Mouse (Mus musculus) ovary, adult 18-20 months (tissue): ENCODE results near the gene Uvrag.

Experiments used
- DNase-seq: peaks from one replicate; pipeline ENCODE4 v3.0.0; 2022; ENCODE audit warnings: low spot score, mixed read lengths

Gene Uvrag

DNA sequence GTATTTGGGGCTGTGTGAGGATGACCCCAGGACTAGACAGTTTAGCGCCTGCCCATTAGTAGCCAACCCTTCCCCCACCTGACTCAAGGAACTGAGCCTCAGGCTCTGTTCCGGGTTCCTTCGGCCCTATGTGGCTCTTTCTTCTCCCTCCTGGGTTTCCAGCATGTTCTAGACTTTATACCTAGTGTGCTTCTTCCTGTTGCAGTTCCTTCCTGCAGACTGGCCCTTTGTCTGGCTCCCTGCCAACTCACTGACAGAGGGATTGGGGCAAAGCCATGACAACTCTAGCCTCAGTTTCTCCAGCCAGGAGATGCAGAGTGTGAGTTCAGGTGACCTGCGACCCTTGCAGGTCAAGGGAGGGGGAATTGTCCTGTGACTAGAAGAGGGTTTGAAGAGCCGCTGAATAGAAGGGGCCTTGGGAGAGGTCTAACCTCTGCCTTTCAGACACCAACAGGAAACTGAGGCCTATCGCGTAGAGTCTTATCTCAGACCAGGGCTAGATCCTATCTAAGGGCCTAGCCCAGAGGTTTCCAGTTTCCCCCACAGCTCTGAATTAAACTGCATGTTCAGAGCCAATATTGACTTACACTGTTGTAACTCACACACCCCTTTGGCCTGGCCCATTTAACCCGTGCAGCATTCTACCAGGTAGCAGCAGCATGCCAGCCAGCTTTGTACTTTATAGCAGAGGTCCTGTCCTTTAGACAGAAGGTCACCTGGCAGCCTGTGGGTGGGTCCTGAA, 291.9 kb downstream of the Uvrag start:
- DNase-seq: no peak

DNA sequence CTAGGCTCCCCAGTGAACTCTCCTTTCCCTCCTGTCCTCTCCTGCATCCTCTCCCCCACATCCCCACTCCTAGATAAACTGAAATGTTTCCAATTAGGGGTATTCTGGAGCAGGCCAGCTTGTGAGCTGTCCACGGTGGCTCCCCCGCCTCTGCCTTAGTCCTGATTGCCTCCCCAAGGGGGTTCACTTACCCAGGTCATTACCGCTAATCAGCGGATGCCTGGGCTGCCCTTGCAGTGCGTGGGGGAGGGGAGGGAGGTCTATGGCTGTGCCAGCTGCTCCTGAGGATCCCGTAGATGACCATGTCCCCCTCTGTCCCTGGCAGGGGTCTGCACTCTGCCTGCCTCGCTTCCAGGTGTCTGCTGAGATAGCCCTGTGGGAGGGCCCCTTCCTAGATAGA, 297.3 kb downstream of the Uvrag start:
- DNase-seq: no peak

DNA sequence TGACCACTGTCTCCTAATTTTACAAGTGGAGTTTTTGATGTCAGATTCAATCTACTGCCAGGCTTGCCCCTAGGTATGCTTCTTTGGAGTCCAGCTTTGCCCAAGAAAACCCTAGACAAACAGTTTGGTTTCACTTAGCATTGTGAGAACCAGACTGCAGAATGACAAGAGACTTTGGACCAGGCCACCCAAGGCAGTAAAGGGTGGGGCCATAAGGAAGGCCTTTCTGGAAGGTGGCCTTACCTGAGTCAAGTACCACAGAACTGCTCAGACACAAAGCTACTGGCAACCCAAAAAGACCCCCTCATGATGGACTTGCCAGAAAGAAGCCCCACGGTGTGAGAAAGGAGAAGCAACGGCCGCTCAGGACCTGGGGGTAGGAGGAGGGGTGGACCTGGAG, 297.9 kb downstream of the Uvrag start:
- DNase-seq: no peak

DNA sequence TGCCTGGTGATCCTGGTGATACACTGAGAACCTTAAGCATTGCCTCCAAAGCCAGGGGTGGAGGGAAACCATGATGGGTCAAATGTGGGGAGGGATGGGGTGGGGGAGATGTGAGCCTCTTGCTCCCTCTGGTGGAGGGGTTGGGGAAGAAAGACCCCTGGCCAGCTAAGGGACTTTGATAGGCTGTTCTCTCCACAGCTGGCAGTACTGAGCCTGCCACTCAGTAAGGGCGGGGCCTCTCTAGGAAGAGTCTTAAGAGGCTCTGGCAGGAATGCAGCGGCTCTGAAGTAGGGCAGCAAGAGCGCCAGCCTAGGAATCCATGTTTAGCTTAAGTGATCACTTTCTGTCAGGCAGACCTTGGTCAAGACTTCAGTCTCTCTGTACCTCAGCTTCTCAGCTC, 299.1 kb downstream of the Uvrag start:
- DNase-seq: no peak

DNA sequence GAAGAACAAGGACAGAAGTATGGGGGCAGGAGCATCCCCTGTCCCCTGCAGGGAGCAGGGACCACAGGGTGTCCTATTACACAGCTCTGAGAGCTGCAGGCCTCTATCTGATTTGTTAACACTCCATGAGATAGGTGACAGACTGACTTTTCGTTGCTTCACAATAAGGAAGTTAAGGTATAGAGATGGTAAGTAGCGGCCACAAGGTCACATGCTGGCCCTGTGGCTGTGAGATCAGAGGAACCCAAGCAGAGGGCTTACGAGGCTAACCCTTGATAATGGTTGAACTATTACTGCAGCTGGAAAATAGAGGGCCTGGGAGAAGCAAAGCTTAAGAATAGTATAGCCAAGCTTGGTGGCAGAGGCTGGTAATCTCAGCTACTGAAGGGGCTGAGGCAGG, 300.2 kb downstream of the Uvrag start:
- no peak for DNase-seq

DNA sequence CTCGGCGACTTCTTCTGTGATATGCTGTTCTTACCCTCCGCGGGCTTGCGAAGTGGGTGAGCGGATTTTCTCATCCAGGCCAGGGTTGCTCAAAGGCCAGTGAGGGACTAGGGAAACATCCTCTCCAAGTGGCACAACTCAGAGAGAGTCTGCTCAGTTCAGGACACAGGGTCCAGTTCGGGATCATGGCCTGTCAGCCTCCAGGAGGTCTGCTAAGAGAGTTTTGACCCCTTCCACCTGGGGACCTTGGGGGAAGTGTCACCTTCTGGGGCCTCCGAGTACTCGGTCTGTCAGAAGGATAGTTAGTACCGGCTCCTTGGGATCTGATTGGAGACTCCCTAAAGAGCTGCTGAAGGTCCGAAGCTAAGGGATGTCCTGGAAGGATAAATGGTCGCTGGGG, 301.6 kb downstream of the Uvrag start:
- DNase-seq: no peak

DNA sequence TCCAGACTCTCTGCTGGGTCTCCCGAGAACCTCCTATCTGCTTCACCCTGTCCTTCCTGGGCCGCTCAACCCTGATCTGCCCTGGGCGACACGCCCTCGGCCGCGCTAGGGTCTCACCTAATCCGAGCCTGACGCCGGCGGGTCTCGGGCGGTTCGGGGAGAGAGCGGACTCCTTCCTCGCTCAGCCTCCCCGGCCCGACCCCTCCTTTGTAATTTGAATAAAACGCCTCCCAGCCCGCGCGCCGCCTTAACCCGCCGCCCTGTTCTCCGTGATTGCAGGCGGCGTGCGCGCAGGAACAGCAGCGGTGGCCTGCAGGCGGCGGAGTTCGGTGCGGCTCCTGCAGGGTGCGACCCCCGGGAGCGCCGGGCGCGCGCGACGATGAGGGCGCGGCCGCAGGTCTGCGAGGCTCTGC, 302.2 kb downstream of the Uvrag start:
- peak; percentile 55 for DNase-seq

GRCm38 (mm10) chr7:98837901-98838300, 303.0 kb downstream of the Uvrag start:
- peak; percentile 71 for DNase-seq

GRCm38 (mm10) chr7:98836646-98837045, 304.3 kb downstream of the Uvrag start:
- no peak for DNase-seq

DNA sequence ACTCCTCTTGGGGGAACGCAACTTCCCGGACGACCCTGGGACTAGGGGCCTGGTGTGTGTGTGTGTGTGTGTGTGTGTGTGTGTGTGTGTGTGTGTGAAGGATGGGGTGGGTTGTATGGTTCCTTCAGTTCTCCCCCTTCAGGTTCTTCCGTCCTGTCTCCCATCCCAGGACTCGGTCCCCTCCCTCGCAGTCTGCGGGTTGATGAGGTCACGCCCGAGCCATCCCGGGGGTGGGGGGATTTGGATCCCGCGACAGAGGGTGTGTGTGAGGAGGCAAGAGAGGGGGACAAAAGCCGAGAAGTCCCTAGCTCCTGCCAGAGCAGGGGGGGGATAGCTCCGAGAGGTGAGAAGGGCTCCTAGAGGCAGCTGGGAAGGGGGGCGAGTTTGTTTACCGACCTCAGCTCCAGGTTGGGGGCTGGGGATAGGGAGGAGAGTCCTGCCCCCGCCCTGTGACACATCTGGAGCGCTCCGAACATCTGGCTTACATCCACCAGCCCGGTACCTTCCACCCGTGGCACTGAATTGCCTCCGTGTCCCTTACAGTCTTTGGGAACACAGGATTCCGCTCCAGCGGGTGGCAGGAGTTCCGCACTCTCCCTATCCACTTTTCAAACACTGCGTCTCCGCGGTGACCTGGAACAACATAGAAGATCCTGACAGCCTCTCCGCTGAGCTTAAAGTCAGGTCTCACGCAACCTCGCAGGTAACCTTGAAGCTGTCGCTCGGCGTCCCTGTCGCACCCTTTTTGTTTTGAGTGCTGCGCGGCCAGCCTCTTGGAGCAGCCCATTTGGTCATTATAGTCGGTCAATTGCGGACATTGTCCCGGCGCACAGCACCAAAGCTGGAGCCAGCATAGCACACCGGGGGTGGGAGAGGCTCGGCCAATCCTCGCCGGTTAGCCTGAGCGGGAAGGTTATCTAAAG, 305.2 kb downstream of the Uvrag start:
- no peak for DNase-seq
